Mouse (Mus musculus): ENCODE measurements around the gene Fgf12.

- no peak for TF ChIP-seq POLR2A (IDR thresholded peaks at IDR 0.05; ENCODE audit: borderline replicate concordance, extremely low read depth, insufficient read depth, insufficient read length, poor library complexity, severe bottlenecking)
- TF ChIP-seq CTCF (IDR thresholded peaks at IDR 0.05; ENCODE audit: borderline replicate concordance, extremely low read depth, insufficient read depth, insufficient read length) = no peak
Measured at GRCm38 (mm10) chr16:28411210-28411817, 341.6 kb downstream of the Fgf12 start.
